Mouse (Mus musculus) G1E (cell line): Measurements from ENCODE around the gene H3f3b.

ENCODE experiments used
- CTCF ChIP-seq: IDR thresholded peaks from 2 replicates; pipeline ENCODE4 v1.5.1; 2012; ENCODE audit warnings: low read depth, low read length, inconsistent platforms, mixed read lengths
- GATA1 ChIP-seq: IDR thresholded peaks from 2 replicates; pipeline ENCODE4 v1.6.1; 2012; ENCODE audit warnings: borderline replicate concordance, low read length, inconsistent platforms, mixed read lengths
- POLR2AphosphoS5 ChIP-seq: IDR thresholded peaks from 2 replicates; pipeline ENCODE4 v1.6.1; 2012; ENCODE audit warnings: low read depth, low read length, inconsistent platforms; ENCODE audit not compliant: insufficient replicate concordance

GRCm38 (mm10) chr11:116072608-116073007 is 44.8 kb upstream of the H3f3b start:
- TF ChIP-seq CTCF, result no peak
- no peak for TF ChIP-seq GATA1
- TF ChIP-seq POLR2AphosphoS5, result no peak
